Mouse (Mus musculus): ENCODE data around the gene Skp1a. TPM values are rescaled to one million over a fixed set of nuclear protein-coding genes. Genes with fewer than 3 reads are reported as not detected.

Gene Skp1a
- 261 TPM for polyA plus RNA-seq (2014; fragmentation: Illumina TruSeq; extraction: RNeasy Lipid Tissue Mini Kit (QIAGEN cat#74804); ENCODE audit: low read depth, low replicate concordance)

GRCm38 (mm10) chr11:52231606-52232541 is at the start of gene Skp1a:
TSS of gene Skp1a (plus strand) at chr11:52231995.

GRCm38 (mm10) chr11:52213887-52214286 is 17.9 kb upstream of the Skp1a start, which contains the start of gene Olfr1371:
TSS of gene Olfr1371 (minus strand) at chr11:52213987.

GRCm38 (mm10) chr11:52282774-52283595 is 51.2 kb downstream of the Skp1a start, which contains the start of gene Tcf7:
TSS of gene Tcf7 (minus strand) at chr11:52283014.

Other genes starting within 250 kb of the Skp1a start
- gene Ube2b, start 231.2 kb upstream of the Skp1a start, polyA plus RNA-seq (2014; fragmentation: Illumina TruSeq; extraction: RNeasy Lipid Tissue Mini Kit (QIAGEN cat#74804); ENCODE audit: low read depth, low replicate concordance) = 120 TPM
- 15.8 TPM for gene Cdkl3, start 227.8 kb upstream of the Skp1a start, polyA plus RNA-seq (2014; fragmentation: Illumina TruSeq; extraction: RNeasy Lipid Tissue Mini Kit (QIAGEN cat#74804); ENCODE audit: low read depth, low replicate concordance)
- gene Ppp2ca, start 133.3 kb upstream of the Skp1a start, polyA plus RNA-seq (2014; fragmentation: Illumina TruSeq; extraction: RNeasy Lipid Tissue Mini Kit (QIAGEN cat#74804); ENCODE audit: low read depth, low replicate concordance) = 43.4 TPM
- not detected for gene Olfr1373, start 86.5 kb upstream of the Skp1a start, polyA plus RNA-seq (2014; fragmentation: Illumina TruSeq; extraction: RNeasy Lipid Tissue Mini Kit (QIAGEN cat#74804); ENCODE audit: low read depth, low replicate concordance)
- gene Olfr1371, start 18.0 kb upstream of the Skp1a start, polyA plus RNA-seq (2014; fragmentation: Illumina TruSeq; extraction: RNeasy Lipid Tissue Mini Kit (QIAGEN cat#74804); ENCODE audit: low read depth, low replicate concordance) = not detected
- gene Tcf7, start 51.0 kb downstream of the Skp1a start, polyA plus RNA-seq (2014; fragmentation: Illumina TruSeq; extraction: RNeasy Lipid Tissue Mini Kit (QIAGEN cat#74804); ENCODE audit: low read depth, low replicate concordance) = 78.1 TPM
- 193 TPM for gene Vdac1, start 128.9 kb downstream of the Skp1a start, polyA plus RNA-seq (2014; fragmentation: Illumina TruSeq; extraction: RNeasy Lipid Tissue Mini Kit (QIAGEN cat#74804); ENCODE audit: low read depth, low replicate concordance)
- gene 9530068E07Rik, start 164.4 kb downstream of the Skp1a start, polyA plus RNA-seq (2014; fragmentation: Illumina TruSeq; extraction: RNeasy Lipid Tissue Mini Kit (QIAGEN cat#74804); ENCODE audit: low read depth, low replicate concordance) = 144 TPM

All from adipose tissue, adult 10 weeks (tissue).